Mouse (Mus musculus) forebrain, embryonic 13.5 days (tissue): ENCODE data around the gene Cpsf3. TPM values are rescaled to one million over a fixed set of nuclear protein-coding genes. Genes with fewer than 3 reads are reported as not detected.

Source experiments
- ATAC-seq: fragments of 200-750 bp; cut with Nextera tagmentation; 2 replicates; pipeline ENCODE4 v1.8.0; 2017
- H3K27ac ChIP-seq: fragments of 300-500 bp; sonication (generic); 2 replicates; pipeline ENCODE4 v1.5.1; 2015; ENCODE audit warnings: inconsistent platforms, mild to moderate bottlenecking, moderate library complexity
- H3K27me3 ChIP-seq: fragments of 300-500 bp; sonication (generic); 2 replicates; pipeline ENCODE4 v1.6.1; 2015; ENCODE audit warnings: mild to moderate bottlenecking, inconsistent platforms
- H3K36me3 ChIP-seq: fragments of 300-500 bp; sonication (generic); 2 replicates; pipeline ENCODE4 v1.6.1; 2015; ENCODE audit warnings: mild to moderate bottlenecking, inconsistent platforms; ENCODE audit not compliant: poor library complexity, severe bottlenecking
- H3K4me1 ChIP-seq: fragments of 300-500 bp; sonication (generic); 2 replicates; pipeline ENCODE4 v1.6.1; 2015; ENCODE audit warnings: inconsistent platforms
- H3K4me2 ChIP-seq: fragments of 300-500 bp; sonication (generic); 2 replicates; pipeline ENCODE4 v1.6.1; 2015; ENCODE audit warnings: inconsistent platforms, mild to moderate bottlenecking, moderate library complexity
- H3K4me3 ChIP-seq: fragments of 300-500 bp; sonication (generic); 2 replicates; pipeline ENCODE4 v1.5.1; 2015; ENCODE audit warnings: mild to moderate bottlenecking, inconsistent platforms
- H3K9ac ChIP-seq: fragments of 300-500 bp; sonication (generic); 2 replicates; pipeline ENCODE4 v1.6.1; 2015; ENCODE audit warnings: mild to moderate bottlenecking, inconsistent platforms
- H3K9me3 ChIP-seq: fragments of 300-500 bp; sonication (generic); replicated peaks from 2 replicates; pipeline ENCODE4 v1.6.1; 2016; ENCODE audit warnings: inconsistent platforms
- WGBS: fragments of 180-500 bp; shearing (Covaris S2); methylation state at CpG from one replicate; pipeline ENCODE4 v1.1.7; 2015; 5-methylcytosine and 5-hydroxymethylcytosine counted together
- polyA plus RNA-seq: library from polyadenylated mRNA; unstranded; fragments of >200 nt; fragmentation: Nextera tagmentation; extraction: Ambion mirVana; gene quantifications from 2 replicates; pipeline ENCODE4 v1.2.1, GENCODE M21; 2015

Gene Cpsf3
- polyA plus RNA-seq, 1 experiment from 2014 or later = 117 TPM

- no peak overlapping the region for H3K4me2 ChIP-seq
- peaks cover 85% of the 10 kb centered on the region for H3K36me3 ChIP-seq
- peak; percentile 59; the same call in 1 of the 2 replicates for ATAC-seq
- 79% methylated on average over 2 of the region's 2 CpGs for WGBS
- no peaks in the 10 kb centered on the region for H3K27me3 ChIP-seq
- no peaks in the 10 kb centered on the region for H3K4me1 ChIP-seq
- no peak overlapping the region for H3K9ac ChIP-seq
- no peaks in the 10 kb centered on the region for H3K9me3 ChIP-seq
- H3K4me3 ChIP-seq = no peak overlapping the region
- H3K27ac ChIP-seq = no peak overlapping the region
Observed at GRCm38 (mm10) chr12:21266784-21267098, 18.4 kb upstream of the Cpsf3 start.

- no peak for ATAC-seq
- peaks cover 82% of the 10 kb centered on the region for H3K36me3 ChIP-seq
Observed at GRCm38 (mm10) chr12:21268083-21268616, 17.0 kb upstream of the Cpsf3 start.

DNA sequence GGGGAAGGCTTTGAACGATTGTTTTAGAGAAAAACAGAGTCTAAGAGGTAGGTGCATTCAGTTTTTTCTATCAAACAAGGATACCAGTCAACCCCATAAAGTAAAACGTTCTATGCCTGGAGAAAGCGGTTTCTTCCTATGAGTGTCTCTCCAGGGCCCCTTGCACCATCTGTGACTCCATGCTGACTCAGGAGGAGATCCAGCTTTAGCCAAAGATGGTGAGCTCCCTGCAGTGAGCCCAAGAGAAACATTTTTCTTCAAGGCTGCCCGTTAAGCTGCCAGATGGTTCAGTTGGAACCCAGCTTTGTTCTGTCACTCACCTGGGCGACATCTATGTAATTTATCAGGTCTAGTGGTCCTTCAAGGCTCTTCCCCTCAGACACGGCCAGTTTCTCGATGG, 10.7 kb upstream of the Cpsf3 start:
- H3K9me3 ChIP-seq = no peaks in the 10 kb centered on the region
- H3K4me2 ChIP-seq = no peak overlapping the region
- H3K9ac ChIP-seq = no peak overlapping the region
- H3K4me1 ChIP-seq = no peaks in the 10 kb centered on the region
- no peak overlapping the region for H3K4me3 ChIP-seq
- no peak overlapping the region for H3K27ac ChIP-seq
- 83% methylated on average over 7 of the region's 7 CpGs for WGBS
- H3K27me3 ChIP-seq = no peaks in the 10 kb centered on the region
- no peak for ATAC-seq
- H3K36me3 ChIP-seq = peaks cover 37% of the 10 kb centered on the region

More at GRCm38 (mm10) chr12:21268083-21268616, 17.0 kb upstream of the Cpsf3 start:
- Histone ChIP-seq H3K4me3 (no peak overlapping the region), H3K4me1 (no peaks in the 10 kb centered on the region), H3K27ac (no peak overlapping the region), H3K9ac (no peak overlapping the region), H3K9me3 (no peaks in the 10 kb centered on the region), H3K27me3 (no peaks in the 10 kb centered on the region), H3K4me2 (no peak overlapping the region)
- 97% methylated on average over 8 of the region's 8 CpGs for WGBS

DNA sequence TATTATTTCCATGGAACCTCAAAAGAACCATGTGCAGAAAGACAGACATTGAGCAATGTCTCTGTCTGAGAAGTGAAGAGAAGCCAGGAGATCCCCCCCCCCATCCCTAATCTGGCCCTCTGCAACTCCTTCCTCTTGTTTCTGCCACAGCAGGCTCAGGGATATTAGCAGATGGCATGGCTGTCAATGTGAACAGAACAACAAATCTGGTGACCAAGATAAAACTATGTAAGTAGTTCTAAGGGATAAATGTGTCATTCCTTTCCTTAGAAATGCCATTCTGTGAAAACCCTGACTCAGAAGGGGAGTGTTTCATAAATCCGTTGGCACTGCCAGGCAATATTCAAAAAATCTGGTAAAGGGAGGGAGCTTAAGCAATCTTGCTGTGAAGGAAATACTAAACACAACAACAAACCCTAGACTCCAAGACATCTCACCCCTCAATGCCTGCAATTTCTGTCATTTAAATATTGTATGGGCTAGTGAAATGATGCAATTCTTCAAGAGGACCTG, 7.8 kb upstream of the Cpsf3 start:
- Histone ChIP-seq H3K9ac (no peak overlapping the region), H3K4me3 (no peak overlapping the region), H3K9me3 (no peaks in the 10 kb centered on the region), H3K4me2 (no peak overlapping the region), H3K4me1 (no peaks in the 10 kb centered on the region), H3K36me3 (peaks cover 13% of the 10 kb centered on the region; the same call in 1 of the 2 replicates), H3K27me3 (no peaks in the 10 kb centered on the region), H3K27ac (no peak overlapping the region)
- WGBS = 84% methylated on average over 1 of the region's 1 CpGs
- ATAC-seq = no peak

DNA sequence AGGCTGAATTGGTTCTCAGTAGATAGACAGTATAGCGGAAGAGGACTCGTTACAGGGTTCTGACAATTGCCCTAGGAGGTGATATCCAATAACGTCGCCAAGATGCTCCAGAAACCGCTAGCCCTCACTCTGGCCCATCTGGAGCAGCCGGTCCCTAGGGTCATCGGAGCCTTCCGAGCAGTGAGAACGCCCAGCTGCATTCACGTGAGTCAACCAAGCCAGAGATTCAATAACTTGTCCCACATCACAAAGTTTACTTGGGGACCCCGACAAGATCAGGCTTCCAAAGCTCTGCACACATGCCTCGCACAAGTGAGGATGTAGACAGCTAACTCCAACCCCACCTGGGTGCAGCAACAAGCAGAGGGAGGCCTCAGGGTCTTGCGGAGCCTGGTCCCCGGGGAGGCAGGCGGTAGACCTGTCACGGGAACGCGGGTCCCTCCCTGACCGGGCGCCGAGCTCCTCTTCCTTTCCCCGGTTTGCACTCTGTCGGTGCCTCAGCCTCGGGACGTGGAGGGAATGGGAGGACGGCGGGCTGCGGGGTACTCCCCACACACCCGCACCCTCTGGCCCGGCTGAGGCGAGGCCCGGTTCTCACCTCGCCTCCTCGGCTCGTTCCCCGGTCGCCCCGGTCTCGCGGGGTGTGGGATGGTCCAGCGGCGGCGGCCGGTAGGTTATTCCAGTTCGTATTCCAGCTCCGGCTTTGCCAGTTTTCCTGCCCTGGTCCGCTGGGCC, 484 bp downstream of the Cpsf3 start:
- H3K27me3 ChIP-seq = no peaks in the 10 kb centered on the region
- H3K4me2 ChIP-seq = peak overlapping the region; percentile 80
- peak overlapping the region; percentile 68 for H3K4me3 ChIP-seq
- peak overlapping the region; percentile 91; the same call in 1 of the 2 replicates for H3K27ac ChIP-seq
- under 1% methylated on average over 45 of the region's 47 CpGs for WGBS
- no peaks in the 10 kb centered on the region for H3K9me3 ChIP-seq
- peaks cover 23% of the 10 kb centered on the region for H3K4me1 ChIP-seq
- peaks cover 13% of the 10 kb centered on the region for H3K36me3 ChIP-seq
- no peak for ATAC-seq
- peak overlapping the region; percentile 83 for H3K9ac ChIP-seq

GRCm38 (mm10) chr12:21286243-21286622, 1.0 kb downstream of the Cpsf3 start, which contains the start of gene Itgb1bp1:
Itgb1bp1 (minus strand) TSS chr12:21286284.
- H3K4me3 ChIP-seq = peak within 1 kb of the TSS; percentile 68
- peak within 1 kb of the TSS; percentile 80 for H3K4me2 ChIP-seq
- WGBS = under 1% methylated on average over 28 of the region's 28 CpGs
- H3K9me3 ChIP-seq = no peaks in the 10 kb centered on the region
- peak within 1 kb of the TSS; percentile 91 for H3K27ac ChIP-seq
- H3K9ac ChIP-seq = peak within 1 kb of the TSS; percentile 85
- ATAC-seq = peak; percentile 96
- H3K4me1 ChIP-seq = peaks cover 23% of the 10 kb centered on the region
- H3K27me3 ChIP-seq = no peaks in the 10 kb centered on the region
- peaks cover 18% of the 10 kb centered on the region for H3K36me3 ChIP-seq

DNA sequence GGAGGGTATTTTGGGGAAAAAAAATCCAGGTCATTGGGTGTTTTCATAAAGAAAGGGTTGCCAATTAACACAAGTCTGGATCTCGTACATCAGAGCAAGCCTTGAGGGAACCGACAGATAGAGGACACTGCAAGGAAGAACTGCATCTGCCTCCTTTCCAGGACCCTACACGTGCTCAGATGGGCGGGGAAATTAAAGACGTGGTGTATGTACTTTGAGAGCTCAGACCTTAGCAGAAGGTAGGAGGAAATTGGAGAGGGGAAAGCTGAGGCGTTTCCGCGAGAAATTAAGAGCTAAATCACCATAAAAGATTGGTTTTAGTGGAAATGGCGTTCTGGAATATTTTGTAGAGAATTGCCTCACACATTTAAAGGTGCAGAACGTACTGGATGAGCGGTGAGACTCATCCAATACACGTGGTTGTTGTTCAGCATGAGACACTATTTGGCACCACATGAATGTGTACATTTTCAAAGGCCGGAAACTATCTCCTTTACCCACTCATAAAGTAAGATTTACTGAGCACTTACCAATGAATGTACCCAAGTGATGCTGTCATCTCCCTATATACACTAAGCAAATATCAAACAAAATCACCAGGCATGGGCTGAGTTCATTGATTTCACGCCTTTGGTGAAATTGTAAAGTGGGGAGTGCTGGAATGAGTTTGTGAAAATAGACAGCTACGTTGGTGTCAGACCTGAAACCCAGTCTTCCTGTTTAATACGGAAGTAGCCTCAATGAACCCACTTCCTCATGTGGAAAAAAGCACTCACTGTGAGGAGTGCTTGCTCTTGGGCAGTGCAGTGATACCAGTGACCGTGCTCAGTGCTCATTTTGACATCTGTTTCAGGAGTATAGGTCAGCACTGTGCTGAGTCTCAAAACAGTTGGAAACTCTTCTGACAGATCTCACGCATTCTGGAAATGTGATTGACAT, 1.8 kb downstream of the Cpsf3 start:
- ATAC-seq = peak; percentile 46
- Histone ChIP-seq H3K4me2 (peak overlapping the region; percentile 80), H3K9me3 (no peaks in the 10 kb centered on the region), H3K27ac (peak overlapping the region; percentile 91), H3K36me3 (peaks cover 26% of the 10 kb centered on the region), H3K4me1 (peaks cover 23% of the 10 kb centered on the region), H3K9ac (peak overlapping the region; percentile 85), H3K27me3 (no peaks in the 10 kb centered on the region), H3K4me3 (peak overlapping the region; percentile 68)
- WGBS = 37% methylated on average over 18 of the region's 18 CpGs

DNA sequence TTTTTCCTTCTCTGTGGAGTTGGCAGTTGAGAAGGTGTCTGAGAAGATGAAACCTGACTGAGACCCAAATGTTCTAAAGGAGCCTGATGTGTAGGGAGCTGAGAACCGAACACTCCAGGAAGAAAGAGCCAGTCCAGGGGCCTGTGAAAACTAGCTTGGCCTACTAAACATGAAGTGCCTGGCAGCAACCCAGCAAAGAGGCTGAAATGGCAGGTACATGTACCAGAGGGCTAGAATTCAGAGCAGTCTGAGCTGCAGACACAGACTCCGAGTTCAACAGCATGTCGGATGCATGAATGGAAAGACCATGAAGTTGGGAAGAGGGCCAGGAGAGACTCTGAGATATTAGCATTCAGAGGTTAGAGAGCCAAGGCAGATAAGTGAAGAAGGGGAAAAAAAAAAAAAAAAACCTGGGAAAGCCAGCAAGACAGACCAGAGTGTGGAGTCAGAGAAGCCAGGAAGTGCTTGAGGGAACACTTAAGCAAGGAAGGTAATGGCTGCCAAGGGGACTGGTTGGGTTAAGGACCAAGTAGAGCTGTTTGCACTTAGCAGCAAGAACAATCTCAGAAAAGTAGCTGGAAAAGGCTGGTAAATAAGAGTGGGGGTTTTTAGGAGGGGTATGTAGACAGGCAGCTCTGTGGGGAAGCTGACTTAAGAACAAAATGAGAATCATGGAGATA, 3.7 kb downstream of the Cpsf3 start:
- Histone ChIP-seq H3K27ac (no peak overlapping the region), H3K36me3 (peaks cover 45% of the 10 kb centered on the region), H3K4me2 (no peak overlapping the region), H3K4me3 (no peak overlapping the region), H3K9ac (no peak overlapping the region), H3K4me1 (peaks cover 23% of the 10 kb centered on the region), H3K9me3 (no peaks in the 10 kb centered on the region), H3K27me3 (no peaks in the 10 kb centered on the region)
- 98% methylated on average over 3 of the region's 3 CpGs for WGBS
- no peak for ATAC-seq

GRCm38 (mm10) chr12:21289651-21290050, 4.5 kb downstream of the Cpsf3 start:
- no peak for ATAC-seq
- H3K4me3 ChIP-seq = no peak overlapping the region
- no peak overlapping the region for H3K27ac ChIP-seq
- H3K4me1 ChIP-seq = peaks cover 23% of the 10 kb centered on the region
- no peak overlapping the region for H3K9ac ChIP-seq
- no peak overlapping the region for H3K4me2 ChIP-seq
- H3K27me3 ChIP-seq = no peaks in the 10 kb centered on the region
- H3K36me3 ChIP-seq = peaks cover 52% of the 10 kb centered on the region
- 88% methylated on average over 6 of the region's 6 CpGs for WGBS
- H3K9me3 ChIP-seq = no peaks in the 10 kb centered on the region

GRCm38 (mm10) chr12:21298856-21299255, 13.7 kb downstream of the Cpsf3 start:
- WGBS = 96% methylated on average over 11 of the region's 11 CpGs
- Histone ChIP-seq H3K4me2 (no peak overlapping the region), H3K9ac (no peak overlapping the region), H3K4me1 (no peaks in the 10 kb centered on the region), H3K27me3 (no peaks in the 10 kb centered on the region), H3K9me3 (no peaks in the 10 kb centered on the region), H3K27ac (no peak overlapping the region), H3K36me3 (peaks cover 93% of the 10 kb centered on the region), H3K4me3 (no peak overlapping the region)
- ATAC-seq = no peak

- no peak overlapping the region for H3K9ac ChIP-seq
- H3K4me2 ChIP-seq = no peak overlapping the region
- no peak overlapping the region for H3K27ac ChIP-seq
- H3K4me3 ChIP-seq = no peak overlapping the region
- H3K4me1 ChIP-seq = no peaks in the 10 kb centered on the region
- no peak for ATAC-seq
- 93% methylated on average over 7 of the region's 7 CpGs for WGBS
- H3K9me3 ChIP-seq = no peaks in the 10 kb centered on the region
- H3K36me3 ChIP-seq = peaks cover 90% of the 10 kb centered on the region
- H3K27me3 ChIP-seq = no peaks in the 10 kb centered on the region
Observed at GRCm38 (mm10) chr12:21301324-21301723, 16.1 kb downstream of the Cpsf3 start.
